Mouse (Mus musculus) intestine, embryonic 16.5 days (tissue): ENCODE measurements around the gene Nol7. TPM values are rescaled to one million over a fixed set of nuclear protein-coding genes. Genes with fewer than 3 reads are reported as not detected.

Source experiments
- ATAC-seq: fragments of 200-750 bp; cut with Nextera tagmentation; 2 replicates; pipeline ENCODE4 v1.8.0; 2017; ENCODE audit warnings: moderate TSS enrichment, moderate library complexity
- H3K27ac ChIP-seq: fragments of 300-500 bp; sonication (generic); 2 replicates; pipeline ENCODE4 v1.5.1; 2014; ENCODE audit warnings: mild to moderate bottlenecking, low read length
- H3K27me3 ChIP-seq: fragments of 300-500 bp; sonication (generic); replicated peaks from 2 replicates; pipeline ENCODE4 v1.6.1; 2014; ENCODE audit warnings: low read length, control low read depth, mixed read lengths; ENCODE audit not compliant: control insufficient read depth, insufficient read depth
- H3K36me3 ChIP-seq: fragments of 300-500 bp; sonication (generic); 2 replicates; pipeline ENCODE4 v1.6.1; 2014; ENCODE audit warnings: low read length, control low read depth; ENCODE audit not compliant: control insufficient read depth, insufficient read depth
- H3K4me1 ChIP-seq: fragments of 300-500 bp; sonication (generic); 2 replicates; pipeline ENCODE4 v1.6.1; 2014; ENCODE audit warnings: low read length, control low read depth, mixed read lengths; ENCODE audit not compliant: control insufficient read depth, insufficient read depth
- H3K4me2 ChIP-seq: fragments of 300-500 bp; sonication (generic); 2 replicates; pipeline ENCODE4 v1.6.1; 2014; ENCODE audit warnings: low read depth, low read length, control low read depth
- H3K4me3 ChIP-seq: fragments of 300-500 bp; sonication (generic); 2 replicates; pipeline ENCODE4 v1.5.1; 2014; ENCODE audit warnings: mild to moderate bottlenecking, low read length
- H3K9ac ChIP-seq: fragments of 300-500 bp; sonication (generic); 2 replicates; pipeline ENCODE4 v1.6.1; 2014; ENCODE audit warnings: low read depth, low read length
- H3K9me3 ChIP-seq: fragments of 300-500 bp; sonication (generic); 2 replicates; pipeline ENCODE4 v1.6.1; 2016; ENCODE audit warnings: low read length, control low read depth; ENCODE audit not compliant: control insufficient read depth
- WGBS: fragments of 180-500 bp; shearing (Covaris S2); extraction: QIAGEN DNeasy Blood & Tissue Kit; methylation state at CpG from one replicate; pipeline ENCODE4 v1.1.7; 2014; 5-methylcytosine and 5-hydroxymethylcytosine counted together
- polyA plus RNA-seq: library from polyadenylated mRNA; unstranded; fragments of >200 nt; fragmentation: Nextera tagmentation; extraction: Ambion mirVana; gene quantifications from 2 replicates; pipeline ENCODE4 v1.2.1, GENCODE M21; 2015

Gene Nol7
- polyA plus RNA-seq, 1 experiment from 2014 or later, result 122 TPM

GRCm38 (mm10) chr13:43399576-43399975, 1.4 kb downstream of the Nol7 start:
- Histone ChIP-seq H3K27me3 (no peaks in the 10 kb centered on the region), H3K9ac (no peak overlapping the region; the same call in 1 of the 2 replicates), H3K27ac (no peak overlapping the region), H3K4me3 (peak overlapping the region; percentile 90; the same call in 1 of the 2 replicates), H3K9me3 (no peaks in the 10 kb centered on the region), H3K4me1 (peaks cover 5% of the 10 kb centered on the region; the same call in 1 of the 2 replicates), H3K36me3 (peaks cover 10% of the 10 kb centered on the region), H3K4me2 (peak overlapping the region; percentile 75)
- no peak for ATAC-seq
- 80% methylated on average over 5 of the region's 5 CpGs for WGBS

GRCm38 (mm10) chr13:43412311-43412710, 14.1 kb downstream of the Nol7 start:
- Histone ChIP-seq H3K36me3 (peaks cover 7% of the 10 kb centered on the region; the same call in 1 of the 2 replicates), H3K4me3 (no peak overlapping the region), H3K27me3 (no peaks in the 10 kb centered on the region), H3K27ac (no peak overlapping the region), H3K9me3 (no peaks in the 10 kb centered on the region), H3K9ac (no peak overlapping the region), H3K4me1 (no peaks in the 10 kb centered on the region), H3K4me2 (no peak overlapping the region)
- 88% methylated on average over 7 of the region's 7 CpGs for WGBS
- no peak for ATAC-seq

- Histone ChIP-seq H3K4me3 (no peak overlapping the region), H3K36me3 (peaks cover 10% of the 10 kb centered on the region; the same call in 1 of the 2 replicates), H3K9ac (no peak overlapping the region), H3K27me3 (no peaks in the 10 kb centered on the region), H3K4me1 (no peaks in the 10 kb centered on the region), H3K4me2 (no peak overlapping the region), H3K27ac (no peak overlapping the region), H3K9me3 (no peaks in the 10 kb centered on the region)
- WGBS, result 96% methylated on average over 2 of the region's 2 CpGs
- ATAC-seq, result no peak
These were observed 15.4 kb downstream of the Nol7 start for GRCm38 (mm10) chr13:43413611-43414010.

- Histone ChIP-seq H3K4me3 (no peak overlapping the region), H3K9me3 (no peaks in the 10 kb centered on the region), H3K9ac (no peak overlapping the region), H3K27ac (no peak overlapping the region), H3K4me2 (no peak overlapping the region), H3K4me1 (no peaks in the 10 kb centered on the region), H3K27me3 (no peaks in the 10 kb centered on the region), H3K36me3 (peaks cover 10% of the 10 kb centered on the region)
- 85% methylated on average over 1 of the region's 1 CpGs for WGBS
- ATAC-seq, result no peak
These were observed 17.1 kb downstream of the Nol7 start for GRCm38 (mm10) chr13:43415249-43415648.

GRCm38 (mm10) chr13:43428436-43428835, 30.2 kb downstream of the Nol7 start:
- Histone ChIP-seq H3K4me2 (no peak overlapping the region), H3K27ac (no peak overlapping the region), H3K9ac (no peak overlapping the region), H3K9me3 (no peaks in the 10 kb centered on the region), H3K27me3 (no peaks in the 10 kb centered on the region), H3K36me3 (no peaks in the 10 kb centered on the region), H3K4me3 (no peak overlapping the region), H3K4me1 (no peaks in the 10 kb centered on the region)
- no peak for ATAC-seq
- WGBS, result 86% methylated on average over 4 of the region's 4 CpGs

- Histone ChIP-seq H3K27me3 (no peaks in the 10 kb centered on the region), H3K4me2 (no peak overlapping the region), H3K4me3 (no peak overlapping the region), H3K36me3 (no peaks in the 10 kb centered on the region), H3K4me1 (no peaks in the 10 kb centered on the region), H3K9ac (no peak overlapping the region), H3K27ac (no peak overlapping the region), H3K9me3 (no peaks in the 10 kb centered on the region)
- 82% methylated on average over 2 of the region's 2 CpGs for WGBS
- ATAC-seq, result no peak
These were observed 35.2 kb downstream of the Nol7 start for GRCm38 (mm10) chr13:43433395-43433794.

- H3K36me3 ChIP-seq, result no peaks in the 10 kb centered on the region
- no peak overlapping the region for H3K4me2 ChIP-seq
- no peaks in the 10 kb centered on the region for H3K4me1 ChIP-seq
- no peaks in the 10 kb centered on the region for H3K9me3 ChIP-seq
- H3K4me3 ChIP-seq, result no peak overlapping the region
- no peaks in the 10 kb centered on the region for H3K27me3 ChIP-seq
- ATAC-seq, result no peak
- 88% methylated on average over 1 of the region's 1 CpGs for WGBS
- no peak overlapping the region for H3K9ac ChIP-seq
- no peak overlapping the region for H3K27ac ChIP-seq
These were observed 42.2 kb downstream of the Nol7 start for GRCm38 (mm10) chr13:43440376-43440775.

GRCm38 (mm10) chr13:43442551-43442950, 44.4 kb downstream of the Nol7 start:
- no peaks in the 10 kb centered on the region for H3K36me3 ChIP-seq
- H3K4me2 ChIP-seq, result no peak overlapping the region
- 87% methylated on average over 1 of the region's 1 CpGs for WGBS
- peaks cover 2% of the 10 kb centered on the region; the same call in 1 of the 2 replicates for H3K4me1 ChIP-seq
- no peaks in the 10 kb centered on the region for H3K27me3 ChIP-seq
- no peak overlapping the region for H3K4me3 ChIP-seq
- no peak overlapping the region for H3K9ac ChIP-seq
- no peak overlapping the region for H3K27ac ChIP-seq
- H3K9me3 ChIP-seq, result no peaks in the 10 kb centered on the region
- ATAC-seq, result no peak

- Histone ChIP-seq H3K27ac (no peak overlapping the region), H3K9me3 (no peaks in the 10 kb centered on the region), H3K36me3 (no peaks in the 10 kb centered on the region), H3K4me1 (peaks cover 2% of the 10 kb centered on the region; the same call in 1 of the 2 replicates), H3K27me3 (no peaks in the 10 kb centered on the region), H3K9ac (no peak overlapping the region), H3K4me2 (no peak overlapping the region), H3K4me3 (no peak overlapping the region)
- ATAC-seq, result no peak
- 93% methylated on average over 4 of the region's 4 CpGs for WGBS
These were observed 45.5 kb downstream of the Nol7 start for GRCm38 (mm10) chr13:43443706-43444105.

GRCm38 (mm10) chr13:43444717-43445116, 46.5 kb downstream of the Nol7 start:
- Histone ChIP-seq H3K9me3 (no peaks in the 10 kb centered on the region), H3K4me1 (peaks cover 2% of the 10 kb centered on the region; the same call in 1 of the 2 replicates), H3K36me3 (no peaks in the 10 kb centered on the region), H3K4me2 (no peak overlapping the region), H3K27ac (no peak overlapping the region), H3K27me3 (no peaks in the 10 kb centered on the region), H3K4me3 (no peak overlapping the region), H3K9ac (no peak overlapping the region)
- WGBS, result 98% methylated on average over 3 of the region's 3 CpGs
- ATAC-seq, result no peak
